Mouse (Mus musculus) CH12.LX (cell line): Measurements from ENCODE around the gene Kif18a. TPM values are rescaled to one million over a fixed set of nuclear protein-coding genes. Genes with fewer than 3 reads are reported as not detected.
A peak's percentile ranks its signal among the peaks of the same experiment; 100 is the strongest.

ENCODE experiments used
- DNase-seq: peaks from one replicate; pipeline ENCODE4 v3.0.0-alpha.2; 2013; ENCODE audit errors: extremely low read depth
- H3K27ac ChIP-seq: 2 replicates; pipeline ENCODE4 v1.5.1; 2012; ENCODE audit warnings: low read depth, mild to moderate bottlenecking, control low read depth, moderate library complexity; ENCODE audit not compliant: insufficient read depth
- H3K27me3 ChIP-seq: replicated peaks from 2 replicates; pipeline ENCODE3; 2012; ENCODE audit warnings: inconsistent platforms
- H3K36me3 ChIP-seq, 2 experiments: replicated peaks in 1 of 2; 2 replicates each; pipeline versions ENCODE3 to v1.6.1; 2012; ENCODE audit warnings: inconsistent platforms in 1 of 2, low read length in 1 of 2, mild to moderate bottlenecking in 1 of 2, mixed read lengths in 1 of 2, moderate library complexity in 1 of 2; ENCODE audit not compliant: control insufficient read depth in 1 of 2, insufficient read depth in 1 of 2
- H3K4me1 ChIP-seq, 2 experiments: 2 replicates each; pipeline ENCODE4 v1.6.1; 2012; ENCODE audit warnings: inconsistent platforms in 1 of 2, moderate library complexity in 1 of 2; ENCODE audit not compliant: insufficient read depth in 2 of 2, control insufficient read depth in 1 of 2
- H3K4me2 ChIP-seq: 2 replicates; pipeline ENCODE4 v1.6.1; 2012; ENCODE audit warnings: low read depth, mild to moderate bottlenecking, control low read depth; ENCODE audit not compliant: poor library complexity, insufficient read depth, severe bottlenecking
- H3K4me3 ChIP-seq, 3 experiments: fragments of 150-350 bp in 1 of 3; sonication (generic) in 1 of 3; replicated peaks in 1 of 3; 2 replicates each; pipeline versions ENCODE3 to v1.5.1; 2011 to 2012; ENCODE audit warnings: low read depth in 2 of 3, low read length in 2 of 3, mild to moderate bottlenecking in 2 of 3, moderate library complexity in 2 of 3, control low read depth in 1 of 3, improper control_type of control experiment in 1 of 3, inconsistent platforms in 1 of 3, mixed read lengths in 1 of 3; ENCODE audit not compliant: poor library complexity in 1 of 3
- H3K79me2 ChIP-seq: replicated peaks from 2 replicates; pipeline ENCODE4 v1.6.1; 2012; ENCODE audit warnings: mild to moderate bottlenecking, moderate library complexity; ENCODE audit not compliant: control insufficient read depth, poor library complexity, insufficient read depth, severe bottlenecking; ENCODE audit errors: extremely low read depth
- H3K9ac ChIP-seq: 2 replicates; pipeline ENCODE4 v1.6.1; 2012; ENCODE audit warnings: low read depth, mild to moderate bottlenecking, control low read depth, moderate library complexity; ENCODE audit not compliant: insufficient read depth
- H3K9me3 ChIP-seq: replicated peaks from 2 replicates; pipeline ENCODE3; 2012; ENCODE audit warnings: low read length, inconsistent platforms, mixed read lengths
- E2F4 ChIP-seq: IDR thresholded peaks from 2 replicates; pipeline ENCODE4 v1.6.1; 2011; ENCODE audit warnings: low read depth, low read length, improper control_type of control experiment; ENCODE audit not compliant: insufficient replicate concordance
- ELF1 ChIP-seq: IDR thresholded peaks from 2 replicates; pipeline ENCODE4 v1.6.1; 2014; ENCODE audit warnings: low read depth, mild to moderate bottlenecking, inconsistent platforms, low read length, improper control_type of control experiment
- EP300 ChIP-seq: IDR thresholded peaks from 2 replicates; pipeline ENCODE4 v1.6.1; 2011; ENCODE audit warnings: low read length, improper control_type of control experiment
- ETS1 ChIP-seq: conservative IDR thresholded peaks from 2 replicates; pipeline ENCODE4 v1.6.1; 2012; ENCODE audit warnings: low read depth, mild to moderate bottlenecking, inconsistent platforms, low read length, improper control_type of control experiment, moderate library complexity
- IRF4 ChIP-seq: IDR thresholded peaks from 2 replicates; pipeline ENCODE4 v1.6.1; 2014; ENCODE audit warnings: low read depth, mild to moderate bottlenecking, inconsistent platforms, low read length, improper control_type of control experiment
- JUN ChIP-seq: IDR thresholded peaks from 2 replicates; pipeline ENCODE4 v1.6.1; 2011; ENCODE audit warnings: low read depth, mild to moderate bottlenecking, low read length, improper control_type of control experiment, moderate library complexity; ENCODE audit not compliant: insufficient read depth
- JUND ChIP-seq: conservative IDR thresholded peaks from 2 replicates; pipeline ENCODE4 v1.6.1; 2011; ENCODE audit warnings: low read depth, low read length, improper control_type of control experiment
- MAZ ChIP-seq: IDR thresholded peaks from 2 replicates; pipeline ENCODE4 v1.6.1; 2012; ENCODE audit warnings: low read depth, mild to moderate bottlenecking, inconsistent platforms, low read length, improper control_type of control experiment, moderate library complexity
- MEF2A ChIP-seq: IDR thresholded peaks from 2 replicates; pipeline ENCODE4 v1.6.1; 2014; ENCODE audit warnings: low read depth, mild to moderate bottlenecking, inconsistent platforms, low read length, improper control_type of control experiment, borderline replicate concordance
- NRF1 ChIP-seq: IDR thresholded peaks from 2 replicates; pipeline ENCODE4 v1.6.1; 2014; ENCODE audit warnings: low read depth, mild to moderate bottlenecking, inconsistent platforms, low read length, improper control_type of control experiment, moderate library complexity
- PAX5 ChIP-seq: IDR thresholded peaks from 2 replicates; pipeline ENCODE4 v1.6.1; 2012; ENCODE audit warnings: low read length, inconsistent platforms, mixed read lengths
- POLR2AphosphoS2 ChIP-seq: IDR thresholded peaks from 2 replicates; pipeline ENCODE4 v1.6.1; 2011; ENCODE audit warnings: low read depth, low read length, improper control_type of control experiment
- RCOR1 ChIP-seq: conservative IDR thresholded peaks from 2 replicates; pipeline ENCODE4 v1.6.1; 2012; ENCODE audit warnings: low read depth, mild to moderate bottlenecking, inconsistent platforms, low read length, improper control_type of control experiment
- USF2 ChIP-seq: conservative IDR thresholded peaks from 2 replicates; pipeline ENCODE4 v1.6.1; 2011; ENCODE audit warnings: low read depth, low read length, improper control_type of control experiment
- dilution Hi-C: fragments of 300-500 bp; cut with MboI; formaldehyde crosslinking; loops from 2 replicates; pipeline ENCODE4 v1.14.3; 2020; ENCODE audit warnings: low sequenced_read_pairs; ENCODE audit not compliant: extremely low pct_unique_long_range_greater_than_20kb, extremely low pct_ligation_motif_present
- in situ Hi-C: fragments of 300-500 bp; cut with MboI; formaldehyde crosslinking; loops from 3 replicates; pipeline ENCODE4 v1.14.3; 2019; ENCODE audit warnings: low sequenced_read_pairs, low pct_ligation_motif_present, low pct_unique_long_range_greater_than_20kb, mixed read lengths
- polyA plus RNA-seq: library from polyadenylated mRNA; unstranded; fragments of >175 nt; gene quantifications from 2 replicates; pipeline ENCODE4 v1.2.1, GENCODE M21; 2012; ENCODE audit warnings: low read depth; ENCODE audit not compliant: insufficient read length
- total RNA-seq, 2 experiments: library from RNA; depleted of rRNA; stranded (reverse); fragments of 300-350 nt in 1 of 2; fragments of >200 nt in 1 of 2; gene quantifications; 2 replicates each; pipeline ENCODE4 v1.2.3; 2012 to 2014

Kif18a gene
- total and polyA plus RNA-seq, 3 experiments = 18.9 to 48.4 (median 23.4) TPM

GRCm38 (mm10) chr2:109384019-109384418 lies 103.5 kb downstream of the Kif18a start:
- in situ Hi-C loops = no loop called here

DNA sequence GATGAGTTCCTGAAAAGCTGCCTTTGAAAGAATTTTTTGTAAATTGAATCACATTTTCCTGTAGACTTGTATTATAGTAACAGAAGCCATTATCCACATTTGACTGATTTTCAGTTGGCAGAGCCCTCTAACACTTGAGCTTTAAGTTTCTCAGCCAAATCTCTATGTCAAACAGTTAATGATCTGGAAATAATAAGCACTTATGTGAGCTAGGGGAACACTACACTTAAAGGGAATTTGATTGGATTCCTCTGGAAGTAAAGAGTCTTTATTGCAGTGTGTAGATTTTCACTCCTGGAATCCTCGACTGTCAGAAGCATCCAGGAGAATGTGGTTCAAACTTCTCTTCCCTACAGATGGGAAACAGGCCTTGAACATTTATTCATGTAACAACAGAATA lies 105.7 kb downstream of the Kif18a start:
- TF ChIP-seq RCOR1 (no peak), IRF4 (no peak), MEF2A (no peak)
- H3K36me3 ChIP-seq = no peaks in the 10 kb centered on the region
- dilution Hi-C loops (no loop called here), in situ Hi-C loops (no loop called here)
- no peak for DNase-seq
- no peaks in the 10 kb centered on the region for H3K27me3 ChIP-seq
- no peaks in the 10 kb centered on the region for H3K79me2 ChIP-seq
- H3K27ac ChIP-seq = no peak overlapping the region
- no peak overlapping the region for H3K4me3 ChIP-seq
- no peaks in the 10 kb centered on the region for H3K9me3 ChIP-seq
- no peak overlapping the region for H3K9ac ChIP-seq
- no peak overlapping the region for H3K4me2 ChIP-seq
- peaks cover 0 to 17% of the 10 kb centered on the region in 2 experiments; a peak in 2 of 4 replicates for H3K4me1 ChIP-seq

More at GRCm38 (mm10) chr2:109384019-109384418, 103.5 kb downstream of the Kif18a start:
- Histone ChIP-seq H3K9me3 (no peaks in the 10 kb centered on the region), H3K4me2 (no peak overlapping the region), H3K9ac (no peak overlapping the region), H3K79me2 (no peaks in the 10 kb centered on the region), H3K4me3 (no peak overlapping the region), H3K27me3 (no peaks in the 10 kb centered on the region), H3K4me1 (peaks cover 0 to 12% of the 10 kb centered on the region in 2 experiments; a peak in 2 of 4 replicates), H3K36me3 (no peaks in the 10 kb centered on the region), H3K27ac (no peak overlapping the region)
- dilution Hi-C loops = no loop called here
- no peak for TF ChIP-seq MEF2A
- peak; percentile 51 for TF ChIP-seq EP300
- peak; percentile 95 for TF ChIP-seq JUND
- TF ChIP-seq RCOR1 = no peak
- peak; percentile 38 for TF ChIP-seq ETS1
- TF ChIP-seq ELF1 = peak; percentile 77
- no peak for TF ChIP-seq MAZ
- no peak for TF ChIP-seq NRF1
- TF ChIP-seq JUN = peak; percentile 89
- no peak for TF ChIP-seq POLR2AphosphoS2
- no peak for TF ChIP-seq USF2
- TF ChIP-seq IRF4 = peak; percentile 27; the same call in 1 of the 2 replicates
- DNase-seq = peak; percentile 44

DNA sequence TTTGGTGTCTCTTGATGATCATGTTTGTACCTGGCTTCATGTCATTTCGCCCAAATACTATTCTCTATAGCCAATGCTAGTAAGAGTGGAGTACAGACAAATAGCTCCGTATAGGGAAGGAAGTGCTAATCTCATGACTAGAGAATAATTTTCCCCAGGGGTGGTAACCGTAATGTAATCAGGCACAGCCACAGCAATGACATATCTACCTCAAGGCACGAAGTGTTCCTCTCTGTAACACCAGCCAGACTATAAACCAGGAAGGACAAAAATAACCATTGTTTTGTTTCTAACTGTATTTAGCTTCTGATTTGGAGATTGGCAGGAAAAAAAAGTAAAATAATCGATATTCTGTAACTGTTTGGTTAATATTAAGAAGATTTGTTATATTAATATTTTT lies 108.2 kb downstream of the Kif18a start:
- TF ChIP-seq E2F4 (no peak), POLR2AphosphoS2 (no peak), ETS1 (no peak), PAX5 (no peak)
- no peaks in the 10 kb centered on the region for H3K36me3 ChIP-seq
- no peak overlapping the region for H3K4me3 ChIP-seq
- dilution Hi-C loops (no loop called here), in situ Hi-C loops (no loop called here)
- no peak overlapping the region for H3K4me2 ChIP-seq
- no peak overlapping the region for H3K9ac ChIP-seq
- H3K79me2 ChIP-seq = no peaks in the 10 kb centered on the region
- peaks cover 0 to 17% of the 10 kb centered on the region in 2 experiments; a peak in 2 of 4 replicates for H3K4me1 ChIP-seq
- DNase-seq = peak; percentile 24
- H3K9me3 ChIP-seq = no peaks in the 10 kb centered on the region
- H3K27me3 ChIP-seq = no peaks in the 10 kb centered on the region
- H3K27ac ChIP-seq = no peak overlapping the region
